Mouse (Mus musculus): Measurements from ENCODE around the gene Tmem161b.

DNA sequence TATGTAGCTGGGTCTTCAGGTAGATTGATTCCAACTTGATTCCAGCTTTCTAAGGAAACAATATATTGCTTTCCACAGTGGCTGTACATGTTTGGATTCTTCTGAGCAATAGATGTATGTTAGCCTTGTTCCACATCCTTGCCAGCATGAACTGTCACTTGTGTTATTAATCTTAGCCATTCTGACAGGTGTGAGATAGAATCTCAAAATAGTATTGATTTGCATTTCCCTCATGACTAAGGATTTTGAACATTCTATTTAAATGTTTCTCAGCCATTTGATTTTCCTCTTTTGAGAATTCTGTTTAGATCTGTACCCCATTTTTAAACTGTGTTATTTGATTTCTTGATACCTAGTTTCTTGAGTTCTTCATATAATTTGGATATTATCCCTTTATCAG, 16.1 kb downstream of the Tmem161b start:
- TF ChIP-seq POLR2A (IDR thresholded peaks at IDR 0.05; ENCODE audit: extremely low read depth, insufficient read depth, low read length), result no peak
- no peak for TF ChIP-seq CTCF (IDR thresholded peaks at IDR 0.05; ENCODE audit: low read depth, low read length)

Data from liver, adult 2 months (tissue).